Mouse (Mus musculus): ENCODE results near the gene Lrr1.

DNA sequence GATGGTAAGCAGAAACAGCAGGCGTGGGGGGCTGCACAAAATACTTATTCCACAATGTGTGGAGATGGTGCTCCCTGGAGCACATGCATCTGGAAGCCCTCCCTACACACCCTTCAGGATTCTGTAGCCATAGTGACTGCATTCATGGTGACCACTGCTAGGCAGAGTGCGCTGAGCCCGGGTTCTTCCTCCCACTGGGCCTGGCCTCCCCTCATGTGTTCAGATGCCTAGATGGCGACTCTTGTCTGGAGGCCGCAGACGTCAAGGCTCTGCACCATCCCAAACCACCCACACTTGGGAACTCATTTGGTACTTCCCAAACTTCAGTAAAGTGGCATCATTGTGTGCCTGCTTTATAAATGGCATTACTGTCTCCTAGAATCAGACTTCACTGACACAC lies 25.2 kb upstream of the Lrr1 start:
- no peak for TF ChIP-seq REST (IDR thresholded peaks at IDR 0.05; ENCODE audit: insufficient read depth, insufficient read length)
- no peak for TF ChIP-seq TCF12 (IDR thresholded peaks at IDR 0.05; ENCODE audit: insufficient read depth, poor library complexity, severe bottlenecking)
- no peak for TF ChIP-seq POLR2A (IDR thresholded peaks at IDR 0.05; ENCODE audit: insufficient read length, low read depth)
- TF ChIP-seq MAX (IDR thresholded peaks at IDR 0.05; ENCODE audit: low read depth), result no peak
- TF ChIP-seq E2F4 (IDR thresholded peaks at IDR 0.05; ENCODE audit: insufficient read depth), result no peak
- no peak for TF ChIP-seq USF1 (IDR thresholded peaks at IDR 0.05; ENCODE audit: low read depth)
- no peak for TF ChIP-seq CEBPB (IDR thresholded peaks at IDR 0.05; ENCODE audit: insufficient read depth, poor library complexity, severe bottlenecking)

Measured in myocyte (in vitro differentiated cells).